Comparison of ENCODE assay signal across 20 mouse cellular contexts in the genomic region with DNA sequence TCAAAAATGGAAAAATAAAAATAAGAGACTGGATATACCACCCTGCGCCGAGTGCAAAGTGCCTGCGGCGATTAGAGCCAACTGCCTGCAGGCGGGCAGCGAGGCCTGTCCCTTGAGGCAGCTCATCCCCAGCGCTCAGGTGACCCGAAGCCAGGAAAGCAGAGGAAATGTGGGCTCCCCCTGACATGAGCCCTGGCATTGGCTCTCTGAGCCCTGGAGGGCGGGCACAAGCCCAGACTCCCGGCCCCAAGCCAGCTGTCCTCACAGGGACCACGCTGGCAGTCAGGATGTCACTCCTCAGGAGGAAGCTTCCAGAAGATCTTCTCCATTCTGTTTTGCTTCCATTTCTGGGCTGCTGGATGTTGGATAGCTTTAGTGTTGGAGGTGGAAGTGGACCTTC. TPM values are rescaled to one million over a fixed set of nuclear protein-coding genes. Genes with fewer than 3 reads are reported as not detected.
DNase-seq lines count a peak whose midpoint lies in the region; ATAC-seq and TF ChIP-seq lines count a peak whose summit lies in the region.
"Had no signal": no experiment of that assay in that cellular context is flagged by ENCODE, and none has a peak within 500 bp of the region (broad histone marks: within the 10 kb centered on the region; RNA-seq: fewer than 3 reads in every experiment).

No protein-coding gene starts in this region.

- peak overlapping the region; percentile 46 for H3K27ac ChIP-seq in midbrain, embryonic 14.5 days (replicated peaks; ENCODE audit: low read depth, low read length)
- H3K27ac ChIP-seq in midbrain, embryonic 11.5 days (ENCODE audit: low read depth, low read length), result no peak overlapping the region
- H3K27ac ChIP-seq in hindbrain, embryonic 15.5 days (replicated peaks), result peak overlapping the region; percentile 56; the same call in 1 of the 2 replicates
- H3K27ac ChIP-seq in heart, embryonic 10.5 days, result no peak overlapping the region
- no peak overlapping the region for H3K27ac ChIP-seq in stomach, postnatal 0 days (replicated peaks)
- H3K27ac ChIP-seq: embryonic facial prominence, embryonic 10.5 days; limb, embryonic 12.5 days; liver, embryonic 14.5 days had no signal

- H3K4me1 ChIP-seq in midbrain, embryonic 14.5 days (ENCODE audit: control insufficient read depth, insufficient read depth, low read length), result peaks cover 14% of the 10 kb centered on the region
- peaks cover 7% of the 10 kb centered on the region for H3K4me1 ChIP-seq in midbrain, embryonic 11.5 days (ENCODE audit: control insufficient read depth, insufficient read depth, low read length)
- H3K4me1 ChIP-seq in hindbrain, embryonic 15.5 days (replicated peaks), result peaks cover 29% of the 10 kb centered on the region
- H3K4me1 ChIP-seq in heart, embryonic 10.5 days, result no peaks in the 10 kb centered on the region
- H3K4me1 ChIP-seq in stomach, postnatal 0 days (replicated peaks; ENCODE audit: control insufficient read depth, insufficient read depth), result no peaks in the 10 kb centered on the region
- H3K4me1 ChIP-seq: megakaryocyte, embryonic 14.5 days had no signal

- H3K4me3 ChIP-seq in midbrain, embryonic 14.5 days (replicated peaks; ENCODE audit: low read depth, low read length), result no peak overlapping the region
- no peak overlapping the region for H3K4me3 ChIP-seq in midbrain, embryonic 11.5 days (ENCODE audit: low read depth, low read length)
- no peak overlapping the region for H3K4me3 ChIP-seq in hindbrain, embryonic 15.5 days
- H3K4me3 ChIP-seq in heart, embryonic 10.5 days, result no peak overlapping the region
- H3K4me3 ChIP-seq in stomach, postnatal 0 days (ENCODE audit: low read depth, low read length), result no peak overlapping the region
- H3K4me3 ChIP-seq: embryonic facial prominence, embryonic 10.5 days; limb, embryonic 12.5 days; megakaryocyte, embryonic 14.5 days had no signal

- DNase-seq in midbrain, embryonic 14.5 days, result peak; percentile 32
- no peak for DNase-seq in midbrain, embryonic 11.5 days (ENCODE audit: low spot score, missing footprints)
- peak; percentile 94 for DNase-seq in cerebellum, adult 9-10 months
- no peak for DNase-seq in heart, embryonic 10.5 days (ENCODE audit: low spot score)
- no peak for DNase-seq in stomach, postnatal 0 days (ENCODE audit: low spot score)
- no peak for DNase-seq in kidney, adult 9 months
- DNase-seq: adrenal gland, postnatal 25 days; gastrocnemius, postnatal 25 days; kidney, adult 11 months; kidney, postnatal 36 days; layer of hippocampus, postnatal 36 days; right cerebral cortex, postnatal 4 days; thymus, adult 18-20 months had no signal

- no peak overlapping the region for H3K4me2 ChIP-seq in midbrain, embryonic 14.5 days (ENCODE audit: low read length)
- no peak overlapping the region for H3K4me2 ChIP-seq in midbrain, embryonic 11.5 days
- no peak overlapping the region for H3K4me2 ChIP-seq in hindbrain, embryonic 15.5 days
- no peak overlapping the region for H3K4me2 ChIP-seq in stomach, postnatal 0 days (replicated peaks; ENCODE audit: low read depth)
- H3K4me2 ChIP-seq: heart, embryonic 11.5 days; limb, embryonic 12.5 days had no signal

- no peak for TF ChIP-seq CTCF in stomach, postnatal 0 days (IDR thresholded peaks at IDR 0.05; ENCODE audit: low read depth)

- H3K9ac ChIP-seq in midbrain, embryonic 14.5 days (replicated peaks; ENCODE audit: low read length), result no peak overlapping the region
- H3K9ac ChIP-seq in midbrain, embryonic 11.5 days (ENCODE audit: low read length), result no peak overlapping the region
- no peak overlapping the region for H3K9ac ChIP-seq in hindbrain, embryonic 15.5 days
- no peak overlapping the region for H3K9ac ChIP-seq in stomach, postnatal 0 days (ENCODE audit: low read length)
- H3K9ac ChIP-seq: limb, embryonic 12.5 days; liver, embryonic 14.5 days had no signal

- no peaks in the 10 kb centered on the region for H3K27me3 ChIP-seq in midbrain, embryonic 14.5 days (ENCODE audit: control insufficient read depth, insufficient read depth, low read length)
- no peaks in the 10 kb centered on the region for H3K27me3 ChIP-seq in midbrain, embryonic 11.5 days (ENCODE audit: control insufficient read depth, insufficient read depth, low read length)
- H3K27me3 ChIP-seq in hindbrain, embryonic 15.5 days, result no peaks in the 10 kb centered on the region
- no peaks in the 10 kb centered on the region for H3K27me3 ChIP-seq in heart, embryonic 10.5 days (ENCODE audit: insufficient read depth, poor library complexity, severe bottlenecking)
- no peaks in the 10 kb centered on the region for H3K27me3 ChIP-seq in stomach, postnatal 0 days (ENCODE audit: control insufficient read depth, insufficient read depth, low read length)
- H3K27me3 ChIP-seq: limb, embryonic 12.5 days had no signal

- no peaks in the 10 kb centered on the region for H3K9me3 ChIP-seq in midbrain, embryonic 14.5 days (ENCODE audit: control insufficient read depth, low read length)
- H3K9me3 ChIP-seq in midbrain, embryonic 11.5 days (ENCODE audit: control insufficient read depth, low read length), result no peaks in the 10 kb centered on the region
- no peaks in the 10 kb centered on the region for H3K9me3 ChIP-seq in hindbrain, embryonic 15.5 days
- H3K9me3 ChIP-seq in heart, embryonic 10.5 days, result no peaks in the 10 kb centered on the region
- no peaks in the 10 kb centered on the region for H3K9me3 ChIP-seq in stomach, postnatal 0 days (ENCODE audit: control insufficient read depth, low read length)
- H3K9me3 ChIP-seq: embryonic facial prominence, embryonic 10.5 days had no signal

- 66% methylated on average over 11 of the region's 11 CpGs for WGBS in midbrain, embryonic 14.5 days
- WGBS in midbrain, embryonic 11.5 days, result 84% methylated on average over 11 of the region's 11 CpGs
- WGBS in hindbrain, embryonic 15.5 days, result 63% methylated on average over 11 of the region's 11 CpGs
- 75% methylated on average over 11 of the region's 11 CpGs for WGBS in heart, embryonic 10.5 days
- 77% methylated on average over 11 of the region's 11 CpGs for WGBS in stomach, postnatal 0 days

- no peak for ATAC-seq in midbrain, embryonic 14.5 days (ENCODE audit: low FRiP score, low TSS enrichment)
- ATAC-seq in midbrain, embryonic 11.5 days (ENCODE audit: low FRiP score), result no peak
- ATAC-seq in hindbrain, embryonic 15.5 days (ENCODE audit: low FRiP score, low read depth), result no peak
- no peak for ATAC-seq in stomach, postnatal 0 days (ENCODE audit: low FRiP score, low TSS enrichment)
- ATAC-seq: lung, postnatal 0 days had no signal

- H3K36me3 ChIP-seq in midbrain, embryonic 14.5 days (ENCODE audit: control insufficient read depth, insufficient read depth, low read length), result no peaks in the 10 kb centered on the region
- no peaks in the 10 kb centered on the region for H3K36me3 ChIP-seq in midbrain, embryonic 11.5 days (ENCODE audit: control insufficient read depth, insufficient read depth, low read length)
- no peaks in the 10 kb centered on the region for H3K36me3 ChIP-seq in hindbrain, embryonic 15.5 days
- H3K36me3 ChIP-seq in heart, embryonic 10.5 days, result no peaks in the 10 kb centered on the region
- H3K36me3 ChIP-seq in stomach, postnatal 0 days (ENCODE audit: control insufficient read depth, insufficient read depth, low read length), result no peaks in the 10 kb centered on the region
- H3K36me3 ChIP-seq: embryonic facial prominence, embryonic 10.5 days; limb, embryonic 12.5 days had no signal

- no peak for TF ChIP-seq EP300 in stomach, postnatal 0 days (optimal IDR thresholded peaks at IDR 0.05)

RNA-seq across cellular contexts. Expression of gene Rbfox3, which starts 53.1 kb away (rescaled TPM):
- 31.7 and 41.9 TPM in 2 replicates for polyA plus RNA-seq in midbrain, embryonic 14.5 days (2014; fragmentation: Nextera tagmentation; extraction: Ambion mirVana)
- polyA plus RNA-seq in midbrain, embryonic 11.5 days (2014; fragmentation: Nextera tagmentation; extraction: Ambion mirVana), result 7.1 and 8.2 TPM in 2 replicates
- polyA plus RNA-seq in hindbrain, embryonic 15.5 days (2015; fragmentation: Nextera tagmentation; extraction: Ambion mirVana), result 71.8 and 77.9 TPM in 2 replicates
- polyA plus RNA-seq in heart, embryonic 10.5 days (2016; fragmentation: Nextera tagmentation; extraction: Ambion mirVana), result 0.14 and 0.60 TPM in 2 replicates
- polyA plus RNA-seq in stomach, postnatal 0 days (2015; fragmentation: Nextera tagmentation; extraction: Ambion mirVana), result 0.76 and 0.85 TPM in 2 replicates

Comparison
In these comparisons a context has a peak if more than half of its experiments do, and no peak if none do; other contexts are left out.
1. DNase-seq: peak in midbrain, embryonic 14.5 days (single experiment) and cerebellum, adult 9-10 months (single experiment); none in midbrain, embryonic 11.5 days (single experiment), heart, embryonic 10.5 days (single experiment), stomach, postnatal 0 days (single experiment) and kidney, adult 9 months (single experiment).
2. H3K27ac ChIP-seq: peak in midbrain, embryonic 14.5 days (single experiment) and hindbrain, embryonic 15.5 days (single experiment); none in midbrain, embryonic 11.5 days (single experiment), heart, embryonic 10.5 days (single experiment) and stomach, postnatal 0 days (single experiment).